Mouse (Mus musculus): ENCODE results near the gene Slc25a33.
A peak's percentile ranks its signal among the peaks of the same experiment; 100 is the strongest.

Slc25a33 gene

GRCm38 (mm10) chr4:149794966-149795477 is 20.9 kb upstream of the Slc25a33 start:
- no peak for DNase-seq (ENCODE audit: low spot score in 2 of 2)

DNA sequence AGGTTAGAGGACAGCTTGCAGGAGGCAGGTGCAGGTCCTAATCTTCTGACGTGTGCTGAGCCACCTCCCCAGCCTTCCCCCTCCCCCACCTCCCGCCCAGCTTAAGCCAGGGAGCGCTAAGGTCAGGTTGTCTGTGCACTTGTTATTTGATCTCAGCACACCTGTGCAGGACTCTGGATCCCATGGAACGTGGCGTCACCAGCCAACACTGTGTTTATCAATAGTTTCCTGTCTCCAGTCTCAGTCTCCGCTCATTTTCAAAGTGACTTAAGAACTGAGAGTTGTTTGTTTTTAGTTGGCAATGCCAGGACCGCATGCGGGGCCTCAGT is 19.9 kb upstream of the Slc25a33 start:
- DNase-seq (ENCODE audit: low spot score in 2 of 2): no peak

- DNase-seq (ENCODE audit: low spot score in 2 of 2): no peak
These were observed 19.3 kb upstream of the Slc25a33 start for GRCm38 (mm10) chr4:149793156-149794009.

- DNase-seq (ENCODE audit: low spot score in 2 of 2): peak in 1 of 2 experiments; percentile 65
These were observed 18.2 kb upstream of the Slc25a33 start for GRCm38 (mm10) chr4:149792159-149792800.

GRCm38 (mm10) chr4:149791470-149791869 is 17.4 kb upstream of the Slc25a33 start:
- DNase-seq (ENCODE audit: low spot score in 2 of 2): peak in 1 of 2 experiments; percentile 61

DNA sequence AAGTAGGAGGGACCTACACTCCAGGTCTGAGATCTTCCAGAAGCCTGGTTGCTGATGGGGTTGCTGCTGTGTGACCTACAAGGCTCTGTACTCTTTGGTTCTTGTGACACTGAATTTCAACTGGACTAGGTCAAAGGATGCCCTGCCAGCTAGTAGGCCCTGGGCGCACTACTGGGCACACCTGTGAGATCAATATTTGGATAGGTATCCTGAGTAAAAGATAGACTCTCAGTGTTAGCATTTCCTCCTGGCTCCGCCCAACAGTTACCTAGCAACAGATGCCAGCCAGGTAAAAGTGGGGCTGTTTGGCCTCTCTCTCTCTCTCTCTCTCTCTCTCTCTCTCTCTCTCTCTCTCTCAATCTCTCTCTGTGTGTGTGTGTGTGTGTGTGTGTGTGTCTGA is 16.9 kb upstream of the Slc25a33 start:
- no peak for DNase-seq (ENCODE audit: low spot score in 2 of 2)

GRCm38 (mm10) chr4:149790546-149790945 is 16.5 kb upstream of the Slc25a33 start:
- DNase-seq (ENCODE audit: low spot score in 2 of 2): no peak

DNA sequence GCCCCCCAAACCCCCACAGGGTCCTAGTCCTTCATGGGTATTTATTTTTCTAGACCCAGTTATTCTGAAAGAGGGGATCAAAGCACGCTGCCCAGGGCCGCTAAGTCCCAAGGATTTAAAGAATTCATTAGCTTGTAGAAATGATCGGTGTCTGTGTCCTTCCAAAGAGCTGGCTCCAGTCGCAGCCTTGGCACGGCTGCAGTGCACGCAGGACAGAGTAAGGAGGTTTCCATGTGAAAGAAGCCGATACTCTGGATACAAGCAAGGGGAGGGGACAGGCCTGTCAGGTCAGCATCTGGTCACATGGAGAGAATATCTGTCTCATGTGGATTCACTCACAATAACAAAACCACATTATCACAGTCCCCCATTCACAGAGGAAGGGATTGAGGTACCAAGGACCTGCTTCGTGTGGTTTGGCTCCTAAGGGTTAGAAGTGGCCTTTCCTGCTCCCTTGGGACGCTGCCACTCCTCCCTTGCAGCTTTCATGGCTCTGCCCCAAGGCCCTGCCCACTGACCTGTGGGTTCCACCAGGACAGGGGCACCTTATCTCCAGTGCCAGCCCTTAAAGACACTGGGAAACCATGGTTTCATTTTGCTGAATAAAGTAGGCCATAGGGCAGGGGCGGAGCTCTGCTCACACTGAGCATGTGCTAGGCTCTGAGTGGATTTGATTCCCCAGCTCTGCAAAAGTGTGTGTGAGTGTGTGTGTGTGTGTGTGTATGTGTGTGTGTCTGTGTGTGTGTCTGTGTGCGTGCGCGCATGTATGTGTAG is 15.5 kb upstream of the Slc25a33 start:
- peak in 1 of 2 experiments; percentile 61 for DNase-seq (ENCODE audit: low spot score in 2 of 2)

DNA sequence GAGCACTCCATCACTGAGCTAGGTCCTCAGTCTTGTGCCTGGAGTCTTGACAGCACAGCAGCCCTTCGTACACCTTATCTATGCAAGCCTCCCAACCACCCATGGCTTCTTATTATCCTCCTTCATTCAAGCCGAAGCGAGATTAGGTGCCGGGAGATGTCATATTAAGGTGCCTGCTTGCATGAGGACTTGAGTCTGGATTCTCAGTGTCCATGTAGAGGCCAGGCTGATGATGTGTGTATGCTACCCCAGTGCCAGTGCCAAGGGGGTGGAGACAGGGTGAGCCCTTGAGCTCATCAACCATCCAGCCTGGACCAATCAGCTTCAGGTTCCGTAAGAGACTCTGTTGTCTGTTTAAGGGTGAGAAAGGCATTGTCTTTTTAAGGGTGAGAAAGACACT is 10.8 kb upstream of the Slc25a33 start:
- no peak for DNase-seq (ENCODE audit: low spot score in 2 of 2)

- no peak for DNase-seq (ENCODE audit: low spot score in 2 of 2)
These were observed 10.3 kb upstream of the Slc25a33 start for GRCm38 (mm10) chr4:149784371-149784770.

- DNase-seq (ENCODE audit: low spot score in 2 of 2): no peak
These were observed 8.9 kb upstream of the Slc25a33 start for GRCm38 (mm10) chr4:149782975-149783374.

GRCm38 (mm10) chr4:149780565-149781356 is 6.7 kb upstream of the Slc25a33 start:
- DNase-seq (ENCODE audit: low spot score in 2 of 2): no peak

- no peak for DNase-seq (ENCODE audit: low spot score in 2 of 2)
These were observed 5.9 kb upstream of the Slc25a33 start for GRCm38 (mm10) chr4:149779966-149780365.

GRCm38 (mm10) chr4:149777126-149777525 is 3.0 kb upstream of the Slc25a33 start:
- DNase-seq (ENCODE audit: low spot score in 2 of 2): no peak

GRCm38 (mm10) chr4:149775760-149776362 is 1.8 kb upstream of the Slc25a33 start:
- no peak for DNase-seq (ENCODE audit: low spot score in 2 of 2)

- DNase-seq (ENCODE audit: low spot score in 2 of 2): peak in 1 of 2 experiments; percentile 54
These were observed 1.3 kb upstream of the Slc25a33 start for GRCm38 (mm10) chr4:149775330-149775729.

- DNase-seq (ENCODE audit: low spot score in 2 of 2): no peak
These were observed 526 bp downstream of the Slc25a33 start for GRCm38 (mm10) chr4:149773408-149774093.

DNA sequence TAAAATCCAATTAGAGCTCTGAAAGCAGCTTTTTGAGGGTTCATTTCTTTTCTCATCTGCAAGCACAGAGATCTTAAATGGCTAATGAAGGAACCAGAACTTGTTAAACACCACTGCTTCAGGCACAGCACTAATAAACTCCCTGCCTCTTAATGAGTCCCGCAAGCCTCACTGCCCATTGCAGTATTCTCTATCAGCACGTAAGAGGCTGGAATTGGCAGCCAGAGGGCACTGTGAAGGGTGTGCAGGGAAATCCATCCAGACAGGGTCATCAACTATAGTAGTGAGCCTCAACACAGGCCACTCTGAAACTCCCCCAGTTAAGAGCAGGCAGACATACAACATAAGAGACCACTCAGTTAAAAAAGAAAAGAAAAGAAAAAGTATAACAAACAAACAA is 1.7 kb downstream of the Slc25a33 start:
- no peak for DNase-seq (ENCODE audit: low spot score in 2 of 2)

GRCm38 (mm10) chr4:149765201-149765600 is 8.9 kb downstream of the Slc25a33 start:
- DNase-seq (ENCODE audit: low spot score in 2 of 2): no peak

DNA sequence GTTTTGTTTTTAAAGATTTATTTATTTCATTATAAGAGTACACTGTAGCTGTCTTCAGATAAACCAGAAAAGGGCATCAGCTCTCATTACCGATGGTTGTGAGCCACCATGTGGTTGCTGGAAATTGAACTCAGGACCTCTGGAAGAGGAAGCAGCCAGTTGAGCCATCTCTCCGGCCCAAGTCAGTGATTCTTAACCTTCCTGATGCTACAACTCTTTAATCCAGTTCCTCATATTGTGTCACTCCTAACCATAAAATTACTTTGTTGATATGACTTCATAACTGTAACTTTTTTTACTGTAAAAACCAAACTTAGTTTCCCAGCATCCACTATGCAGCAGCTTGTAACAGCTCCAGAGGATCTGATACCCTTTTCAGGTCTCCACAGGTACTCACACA is 10.7 kb downstream of the Slc25a33 start:
- DNase-seq (ENCODE audit: low spot score in 2 of 2): no peak
